Comparison of ENCODE assay signal across 19 mouse cellular contexts in genomic region chr2:72873948-72874347, GRCm38 (mm10).
DNase-seq lines count a peak whose midpoint lies in the region; ATAC-seq and TF ChIP-seq lines count a peak whose summit lies in the region.
"Had no signal": no experiment of that assay in that cellular context is flagged by ENCODE, and none has a peak within 500 bp of the region (broad histone marks: within the 10 kb centered on the region; RNA-seq: fewer than 3 reads in every experiment).

No protein-coding gene starts in this region.

- TF ChIP-seq POLR2A in thymus, adult 2 months (IDR thresholded peaks at IDR 0.05; ENCODE audit: control insufficient read depth, extremely low read depth, insufficient read depth, low read length, poor library complexity), result no peak

- peaks cover 25% of the 10 kb centered on the region for H3K4me1 ChIP-seq in thymus, adult 2 months (replicated peaks; ENCODE audit: control insufficient read depth, insufficient read depth, low read length)
- H3K4me1 ChIP-seq in liver, postnatal 0 days (ENCODE audit: insufficient read depth), result no peaks in the 10 kb centered on the region
- H3K4me1 ChIP-seq: embryonic facial prominence, embryonic 12.5 days; forebrain, embryonic 15.5 days; heart, embryonic 10.5 days; hindbrain, embryonic 10.5 days had no signal

- H3K4me3 ChIP-seq in thymus, adult 2 months (ENCODE audit: control insufficient read depth, insufficient read depth, low read length), result no peak overlapping the region
- no peak overlapping the region for H3K4me3 ChIP-seq in liver, postnatal 0 days (ENCODE audit: low read depth, low read length)
- H3K4me3 ChIP-seq: embryonic facial prominence, embryonic 12.5 days; forebrain, embryonic 15.5 days; heart, embryonic 10.5 days; hindbrain, embryonic 10.5 days had no signal

- WGBS in thymus, adult 2 months, result 10% methylated on average over 10 of the region's 10 CpGs
- WGBS in liver, postnatal 0 days (ENCODE audit: insufficient replicate concordance), result 27% methylated on average over 10 of the region's 10 CpGs

- no peak overlapping the region for H3K9ac ChIP-seq in liver, postnatal 0 days (replicated peaks)
- H3K9ac ChIP-seq: embryonic facial prominence, embryonic 12.5 days; forebrain, embryonic 15.5 days; hindbrain, embryonic 14.5 days had no signal

- H3K36me3 ChIP-seq in thymus, adult 2 months (ENCODE audit: control insufficient read depth, insufficient read depth, low read length), result no peaks in the 10 kb centered on the region
- no peaks in the 10 kb centered on the region for H3K36me3 ChIP-seq in liver, postnatal 0 days (replicated peaks; ENCODE audit: insufficient read depth, low read length)
- H3K36me3 ChIP-seq: embryonic facial prominence, embryonic 12.5 days; forebrain, embryonic 15.5 days; heart, embryonic 10.5 days; hindbrain, embryonic 10.5 days had no signal

- no peak overlapping the region for H3K4me2 ChIP-seq in liver, postnatal 0 days (ENCODE audit: low read depth, low read length)
- H3K4me2 ChIP-seq: embryonic facial prominence, embryonic 12.5 days; forebrain, embryonic 15.5 days; hindbrain, embryonic 14.5 days had no signal

- TF ChIP-seq EP300 in liver, postnatal 0 days (IDR thresholded peaks at IDR 0.05; ENCODE audit: low read depth), result no peak

- peak; percentile 46 for DNase-seq in thymus, adult 2 months
- no peak for DNase-seq in thymus, adult 18-20 months
- peak; percentile 38 for DNase-seq in induced T-regulatory cell, adult 2 months (ENCODE audit: low read depth)
- peak; percentile 45 to 48 for DNase-seq in thymus, postnatal 36 days
- DNase-seq in liver, postnatal 0 days, result no peak
- no peak for DNase-seq in ovary, postnatal 36 days (ENCODE audit: low spot score)
- DNase-seq in lung, postnatal 25 days (ENCODE audit: low spot score), result no peak
- DNase-seq: adrenal gland, postnatal 10 days; cerebellum, adult 11 months; cerebellum, adult 8-10 months; cerebellum, postnatal 14 days; gastrocnemius, postnatal 36 days; heart, postnatal 10 days had no signal

- peak; percentile 69 for ATAC-seq in CD4-positive, CD25-positive, alpha-beta regulatory T cell, adult 4 months
- no peak for ATAC-seq in liver, postnatal 0 days
- ATAC-seq: forebrain, embryonic 15.5 days had no signal

- peak overlapping the region; percentile 3; the same call in 1 of the 2 replicates for H3K27ac ChIP-seq in thymus, adult 2 months (ENCODE audit: control insufficient read depth, insufficient read depth, low read length)
- no peak overlapping the region for H3K27ac ChIP-seq in liver, postnatal 0 days (ENCODE audit: low read depth)
- H3K27ac ChIP-seq: embryonic facial prominence, embryonic 12.5 days; forebrain, embryonic 15.5 days; heart, embryonic 10.5 days; hindbrain, embryonic 10.5 days; hindbrain, embryonic 14.5 days had no signal

- no peaks in the 10 kb centered on the region for H3K9me3 ChIP-seq in liver, postnatal 0 days (ENCODE audit: low read length)
- H3K9me3 ChIP-seq: embryonic facial prominence, embryonic 12.5 days; forebrain, embryonic 15.5 days; heart, embryonic 10.5 days; hindbrain, embryonic 10.5 days had no signal

- no peaks in the 10 kb centered on the region for H3K27me3 ChIP-seq in thymus, adult 2 months (ENCODE audit: control insufficient read depth, insufficient read depth, low read length)
- H3K27me3 ChIP-seq in liver, postnatal 0 days (ENCODE audit: insufficient read depth, low read length), result no peaks in the 10 kb centered on the region
- H3K27me3 ChIP-seq: embryonic facial prominence, embryonic 12.5 days; forebrain, embryonic 15.5 days had no signal

- no peak for TF ChIP-seq CTCF in thymus, adult 2 months (IDR thresholded peaks at IDR 0.05; ENCODE audit: borderline replicate concordance, control insufficient read depth, extremely low read depth, insufficient read depth, low read length, poor library complexity)
- TF ChIP-seq CTCF in liver, postnatal 0 days (IDR thresholded peaks at IDR 0.05; ENCODE audit: low read depth), result no peak

Comparison
In these comparisons a context has a peak if more than half of its experiments do, and no peak if none do; other contexts are left out.
1. DNase-seq: peak in thymus, adult 2 months (single experiment), induced T-regulatory cell, adult 2 months (single experiment) and thymus, postnatal 36 days (2 of 2); none in thymus, adult 18-20 months (0 of 2), liver, postnatal 0 days (single experiment), ovary, postnatal 36 days (single experiment) and lung, postnatal 25 days (single experiment).